Mouse (Mus musculus): ENCODE measurements around the gene Hmgn3. TPM values are rescaled to one million over a fixed set of nuclear protein-coding genes. Genes with fewer than 3 reads are reported as not detected.

Gene Hmgn3
- polyA plus RNA-seq, 1 experiment from 2014 or later = 115 TPM

GRCm38 (mm10) chr9:83068246-83068645 lies 78.2 kb downstream of the Hmgn3 start:
- Histone ChIP-seq H3K36me3 (ENCODE audit: control insufficient read depth, insufficient read depth, low read length) (no peaks in the 10 kb centered on the region), H3K4me2 (replicated peaks; ENCODE audit: low read depth) (no peak overlapping the region), H3K9ac (ENCODE audit: low read length) (no peak overlapping the region), H3K4me3 (ENCODE audit: low read depth, low read length) (no peak overlapping the region), H3K27ac (replicated peaks) (no peak overlapping the region), H3K9me3 (ENCODE audit: control insufficient read depth, low read length) (no peaks in the 10 kb centered on the region), H3K4me1 (replicated peaks; ENCODE audit: control insufficient read depth, insufficient read depth) (no peaks in the 10 kb centered on the region), H3K27me3 (ENCODE audit: control insufficient read depth, insufficient read depth, low read length) (no peaks in the 10 kb centered on the region)
- DNase-seq (ENCODE audit: low spot score) (no peak), ATAC-seq (ENCODE audit: low FRiP score, low TSS enrichment) (no peak)
- WGBS = 65% methylated on average over 5 of the region's 5 CpGs
- TF ChIP-seq EP300 (optimal IDR thresholded peaks at IDR 0.05) (no peak), CTCF (IDR thresholded peaks at IDR 0.05; ENCODE audit: low read depth) (no peak)

DNA sequence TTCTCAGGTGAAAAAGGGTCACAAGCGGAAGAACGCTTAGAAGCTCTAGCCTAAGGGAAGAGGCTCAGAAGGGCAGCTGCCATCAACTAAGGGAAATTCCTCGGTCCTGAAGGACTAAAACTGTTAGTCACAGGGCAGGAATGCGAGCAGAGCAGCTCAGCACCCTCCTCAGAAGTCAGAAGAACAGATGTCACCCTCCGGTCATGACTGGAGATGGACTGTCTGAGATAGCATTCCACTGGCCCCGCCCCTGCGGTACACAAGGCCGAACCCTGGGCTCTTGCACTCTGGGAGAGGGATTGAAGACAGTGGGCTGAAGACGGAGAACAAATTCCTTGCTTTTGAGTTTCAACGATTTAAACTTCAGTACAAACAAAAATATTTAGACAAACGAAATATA lies 85.2 kb downstream of the Hmgn3 start:
- Histone ChIP-seq H3K4me1 (replicated peaks; ENCODE audit: control insufficient read depth, insufficient read depth) (no peaks in the 10 kb centered on the region), H3K9ac (ENCODE audit: low read length) (no peak overlapping the region), H3K36me3 (ENCODE audit: control insufficient read depth, insufficient read depth, low read length) (no peaks in the 10 kb centered on the region), H3K27ac (replicated peaks) (no peak overlapping the region), H3K9me3 (ENCODE audit: control insufficient read depth, low read length) (no peaks in the 10 kb centered on the region), H3K27me3 (ENCODE audit: control insufficient read depth, insufficient read depth, low read length) (no peaks in the 10 kb centered on the region), H3K4me2 (replicated peaks; ENCODE audit: low read depth) (no peak overlapping the region), H3K4me3 (ENCODE audit: low read depth, low read length) (no peak overlapping the region)
- ATAC-seq (ENCODE audit: low FRiP score, low TSS enrichment) = no peak
- 51% methylated on average over 11 of the region's 11 CpGs for WGBS
- TF ChIP-seq EP300 (optimal IDR thresholded peaks at IDR 0.05) = no peak
- TF ChIP-seq CTCF (IDR thresholded peaks at IDR 0.05; ENCODE audit: low read depth) = no peak
- no peak for DNase-seq (ENCODE audit: low spot score)

Other genes with a start within 250 kb of the Hmgn3 start
- gene Phip, start 171.2 kb downstream of the Hmgn3 start, polyA plus RNA-seq (2015; fragmentation: Nextera tagmentation; extraction: Ambion mirVana) = 22.1 and 24.1 TPM in 2 replicates